Mouse (Mus musculus): Measurements from ENCODE around the gene Tmem135.

DNA sequence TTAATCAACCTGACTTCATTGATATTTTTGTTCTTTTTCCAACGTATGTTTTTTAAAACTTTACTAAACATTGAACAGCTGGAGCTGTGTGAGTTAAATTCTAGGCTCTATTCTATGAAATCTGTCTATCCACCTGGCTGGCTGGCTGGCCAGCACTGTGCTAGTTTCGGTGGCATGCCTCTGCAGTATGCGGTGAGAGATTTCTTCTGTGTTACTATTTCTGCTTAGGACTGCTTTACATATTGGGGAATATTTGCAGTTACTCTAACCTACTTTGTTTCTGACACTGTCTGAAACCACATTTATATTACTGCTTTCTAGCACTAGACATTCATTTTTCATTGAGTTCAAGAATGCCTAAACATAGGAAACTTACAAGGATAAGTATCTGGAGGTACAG is 150.2 kb downstream of the Tmem135 start:
- TF ChIP-seq POLR2A (IDR thresholded peaks at IDR 0.05; ENCODE audit: low read depth, low read length) (no peak), CTCF (IDR thresholded peaks at IDR 0.05; ENCODE audit: extremely low read depth, insufficient read depth, insufficient read length, insufficient replicate concordance) (no peak)

Data from spleen, adult 2 months (tissue).